ENCODE assay signal across 10 mouse cellular contexts in genomic region chr11:120902487-120903142, GRCm38 (mm10). TPM values are rescaled to one million over a fixed set of nuclear protein-coding genes. Genes with fewer than 3 reads are reported as not detected.
DNase-seq lines count a peak whose midpoint lies in the region; ATAC-seq lines count a peak whose summit lies in the region.
"Had no signal": no experiment of that assay in that cellular context is flagged by ENCODE, and none has a peak within 500 bp of the region (broad histone marks: within the 10 kb centered on the region; RNA-seq: fewer than 3 reads in every experiment).

No protein-coding gene starts in this region.

- peak overlapping the region; percentile 79 for H3K27ac ChIP-seq in intestine, embryonic 16.5 days (ENCODE audit: low read length)
- H3K27ac ChIP-seq in liver, embryonic 15.5 days (replicated peaks), result peak overlapping the region; percentile 92
- H3K27ac ChIP-seq: limb, embryonic 10.5 days; neural tube, embryonic 13.5 days had no signal

- peak overlapping the region; percentile 53 for H3K9ac ChIP-seq in intestine, embryonic 16.5 days (ENCODE audit: low read depth, low read length)
- H3K9ac ChIP-seq in liver, embryonic 15.5 days, result no peak overlapping the region
- H3K9ac ChIP-seq: neural tube, embryonic 13.5 days had no signal

- ATAC-seq in intestine, embryonic 16.5 days, result peak; percentile 87
- ATAC-seq in liver, embryonic 15.5 days (ENCODE audit: insufficient read depth), result peak; percentile 55
- ATAC-seq in activated CD4-positive, CD25-positive, alpha-beta regulatory T cell, adult 4 months, result no peak
- no peak for ATAC-seq in granulocyte monocyte progenitor cell, adult 5-6 weeks (replicated peaks; ENCODE audit: poor library complexity, severe bottlenecking)

- no peaks in the 10 kb centered on the region for H3K9me3 ChIP-seq in intestine, embryonic 16.5 days (ENCODE audit: control insufficient read depth, low read length)
- no peaks in the 10 kb centered on the region for H3K9me3 ChIP-seq in liver, embryonic 15.5 days (replicated peaks)
- H3K9me3 ChIP-seq: limb, embryonic 10.5 days; neural tube, embryonic 13.5 days had no signal

- H3K4me3 ChIP-seq in intestine, embryonic 16.5 days (ENCODE audit: low read length), result 0 out of 2 replicates have a peak overlapping the region, but pooled peaks have one; percentile 9
- no peak overlapping the region for H3K4me3 ChIP-seq in liver, embryonic 15.5 days (replicated peaks)
- H3K4me3 ChIP-seq: limb, embryonic 10.5 days; neural tube, embryonic 13.5 days had no signal

- WGBS in intestine, embryonic 16.5 days, result 32% methylated on average over 10 of the region's 10 CpGs
- WGBS in liver, embryonic 15.5 days (ENCODE audit: insufficient replicate concordance), result 39% methylated on average over 10 of the region's 10 CpGs

- peak overlapping the region; percentile 33; the same call in 1 of the 2 replicates for H3K4me2 ChIP-seq in intestine, embryonic 16.5 days (ENCODE audit: low read depth, low read length)
- H3K4me2 ChIP-seq in liver, embryonic 15.5 days, result peak overlapping the region; percentile 33
- H3K4me2 ChIP-seq: neural tube, embryonic 13.5 days had no signal

- H3K4me1 ChIP-seq in intestine, embryonic 16.5 days (ENCODE audit: control insufficient read depth, insufficient read depth, low read length), result peaks cover 9% of the 10 kb centered on the region
- peaks cover 67% of the 10 kb centered on the region for H3K4me1 ChIP-seq in liver, embryonic 15.5 days (replicated peaks)
- H3K4me1 ChIP-seq: limb, embryonic 10.5 days; neural tube, embryonic 13.5 days had no signal

- no peaks in the 10 kb centered on the region for H3K27me3 ChIP-seq in intestine, embryonic 16.5 days (replicated peaks; ENCODE audit: control insufficient read depth, insufficient read depth, low read length)
- H3K27me3 ChIP-seq in liver, embryonic 15.5 days, result no peaks in the 10 kb centered on the region
- H3K27me3 ChIP-seq: neural tube, embryonic 13.5 days had no signal

- H3K36me3 ChIP-seq in intestine, embryonic 16.5 days (ENCODE audit: control insufficient read depth, insufficient read depth, low read length), result no peaks in the 10 kb centered on the region
- H3K36me3 ChIP-seq in liver, embryonic 15.5 days (replicated peaks), result no peaks in the 10 kb centered on the region

- DNase-seq in thymus, postnatal 4 days, result peak; percentile 37
- no peak for DNase-seq in thymus, postnatal 10 days (ENCODE audit: low spot score in 2 of 2)
- peak; percentile 46 for DNase-seq in yolk sac, embryonic 10.5 days (ENCODE audit: low spot score)
- no peak for DNase-seq in right cerebral cortex, postnatal 25 days

RNA-seq across cellular contexts. Expression of gene Ccdc57, which starts 30.1 kb away (rescaled TPM):
- 3.6 and 4.3 TPM in 2 replicates for polyA plus RNA-seq in intestine, embryonic 16.5 days (2015; fragmentation: Nextera tagmentation; extraction: Ambion mirVana)
- polyA plus RNA-seq in liver, embryonic 15.5 days (2015; fragmentation: Nextera tagmentation; extraction: Ambion mirVana), result 1.8 TPM in 2 replicates
- under 1 TPM; 0.41 to 0.46 TPM for polyA plus RNA-seq in activated CD4-positive, CD25-positive, alpha-beta regulatory T cell, adult 4 months (2017; shearing (Covaris generic))
- total RNA-seq in granulocyte monocyte progenitor cell, adult 5-6 weeks (2014; fragmentation: Nextera tagmentation), result 4.6 and 5.2 TPM in 2 replicates
- total RNA-seq in granulocyte monocyte progenitor cell, adult 5-6 weeks (2017), result 5.6 and 6.9 TPM in 2 replicates

RNA-seq across cellular contexts. Expression of gene Slc16a3, which starts 45.7 kb away (rescaled TPM):
- polyA plus RNA-seq in intestine, embryonic 16.5 days (2015; fragmentation: Nextera tagmentation; extraction: Ambion mirVana), result 83.8 and 92.6 TPM in 2 replicates
- polyA plus RNA-seq in liver, embryonic 15.5 days (2015; fragmentation: Nextera tagmentation; extraction: Ambion mirVana), result 73.5 and 82.2 TPM in 2 replicates
- 1 to 10 TPM; 3.8 to 4.0 TPM for polyA plus RNA-seq in activated CD4-positive, CD25-positive, alpha-beta regulatory T cell, adult 4 months (2017; shearing (Covaris generic))
- 5.0 and 11.3 TPM in 2 replicates for total RNA-seq in granulocyte monocyte progenitor cell, adult 5-6 weeks (2014; fragmentation: Nextera tagmentation)
- 4.1 and 4.7 TPM in 2 replicates for total RNA-seq in granulocyte monocyte progenitor cell, adult 5-6 weeks (2017)

Comparison
In these comparisons a context has a peak if more than half of its experiments do, and no peak if none do; other contexts are left out.
1. DNase-seq: peak in thymus, postnatal 4 days (single experiment) and yolk sac, embryonic 10.5 days (single experiment); none in thymus, postnatal 10 days (0 of 2) and right cerebral cortex, postnatal 25 days (single experiment).
2. ATAC-seq: peak in intestine, embryonic 16.5 days (single experiment) and liver, embryonic 15.5 days (single experiment); none in activated CD4-positive, CD25-positive, alpha-beta regulatory T cell, adult 4 months (single experiment) and granulocyte monocyte progenitor cell, adult 5-6 weeks (single experiment).
3. RNA of gene Slc16a3, which starts 45.7 kb away (polyA plus RNA-seq): 83.8 to 92.6 TPM in intestine, embryonic 16.5 days and 73.5 to 82.2 TPM in liver, embryonic 15.5 days; 3.8 to 4.0 TPM in activated CD4-positive, CD25-positive, alpha-beta regulatory T cell, adult 4 months; every median in the first group is over 10 times any median in the second.